Mouse (Mus musculus): ENCODE data around the gene Sp7.

Sp7 gene

GRCm38 (mm10) chr15:102388942-102389341, 22.0 kb upstream of the Sp7 start:
- DNase-seq (ENCODE audit: low read depth, low spot score): peak; percentile 33

- DNase-seq (ENCODE audit: low read depth, low spot score): peak; percentile 83
Observed at GRCm38 (mm10) chr15:102386640-102387039, 19.7 kb upstream of the Sp7 start.

- no peak for DNase-seq (ENCODE audit: low read depth, low spot score)
Observed at GRCm38 (mm10) chr15:102383671-102384070, 16.7 kb upstream of the Sp7 start.

- DNase-seq (ENCODE audit: low read depth, low spot score): peak; percentile 92
Observed at GRCm38 (mm10) chr15:102381575-102381974, 14.6 kb upstream of the Sp7 start.

- peak; percentile 37 for DNase-seq (ENCODE audit: low read depth, low spot score)
Observed at GRCm38 (mm10) chr15:102377810-102378262, 10.9 kb upstream of the Sp7 start.

GRCm38 (mm10) chr15:102377163-102377543, 10.2 kb upstream of the Sp7 start:
- peak; percentile 94 for DNase-seq (ENCODE audit: low read depth, low spot score)

- peak; percentile 72 for DNase-seq (ENCODE audit: low read depth, low spot score)
Observed at GRCm38 (mm10) chr15:102376453-102377162, 9.6 kb upstream of the Sp7 start.

- DNase-seq (ENCODE audit: low read depth, low spot score): peak; percentile 35
Observed at GRCm38 (mm10) chr15:102370727-102371126, 3.7 kb upstream of the Sp7 start.

- DNase-seq (ENCODE audit: low read depth, low spot score): no peak
Observed at GRCm38 (mm10) chr15:102369972-102370371, 3.0 kb upstream of the Sp7 start.

GRCm38 (mm10) chr15:102366238-102366637, 744 bp downstream of the Sp7 start:
- DNase-seq (ENCODE audit: low read depth, low spot score): no peak

- DNase-seq (ENCODE audit: low read depth, low spot score): no peak
Observed at GRCm38 (mm10) chr15:102364678-102365077, 2.3 kb downstream of the Sp7 start.

- no peak for DNase-seq (ENCODE audit: low read depth, low spot score)
Observed at GRCm38 (mm10) chr15:102362648-102363047, 4.3 kb downstream of the Sp7 start.

GRCm38 (mm10) chr15:102358834-102359233, 8.1 kb downstream of the Sp7 start:
- no peak for DNase-seq (ENCODE audit: low read depth, low spot score)

- peak; percentile 83 for DNase-seq (ENCODE audit: low read depth, low spot score)
Observed at GRCm38 (mm10) chr15:102358126-102358525, 8.9 kb downstream of the Sp7 start.

GRCm38 (mm10) chr15:102356501-102357325, 10.3 kb downstream of the Sp7 start:
- DNase-seq (ENCODE audit: low read depth, low spot score): no peak

GRCm38 (mm10) chr15:102355871-102356441, 11.0 kb downstream of the Sp7 start:
- DNase-seq (ENCODE audit: low read depth, low spot score): peak; percentile 82

GRCm38 (mm10) chr15:102355134-102355870, 11.7 kb downstream of the Sp7 start:
- DNase-seq (ENCODE audit: low read depth, low spot score): peak; percentile 75

- no peak for DNase-seq (ENCODE audit: low read depth, low spot score)
Observed at GRCm38 (mm10) chr15:102353986-102354385, 13.0 kb downstream of the Sp7 start.

- no peak for DNase-seq (ENCODE audit: low read depth, low spot score)
Observed at GRCm38 (mm10) chr15:102352177-102352576, 14.8 kb downstream of the Sp7 start.

GRCm38 (mm10) chr15:102350942-102351291, 16.1 kb downstream of the Sp7 start:
- no peak for DNase-seq (ENCODE audit: low read depth, low spot score)

- DNase-seq (ENCODE audit: low read depth, low spot score): peak; percentile 98
Observed at GRCm38 (mm10) chr15:102350138-102350941, 16.6 kb downstream of the Sp7 start, which contains the start of gene Aaas. Gene Aaas, minus strand, starts transcription at chr15:102350771.
